Mouse (Mus musculus): ENCODE measurements around the gene Ski.

GRCm38 (mm10) chr4:155149941-155150275 lies 72.5 kb downstream of the Ski start:
- TF ChIP-seq CTCF (IDR thresholded peaks at IDR 0.05; ENCODE audit: insufficient read depth, low read length), result no peak
- no peak for TF ChIP-seq POLR2A (IDR thresholded peaks at IDR 0.05; ENCODE audit: borderline replicate concordance, extremely low read depth, low read depth, low read length)

Measured in lung, adult 2 months (tissue).